Mouse (Mus musculus) testis, adult 2 months (tissue): ENCODE data around the gene Abca2.

ENCODE experiments used
- CTCF ChIP-seq: fragments of 200-500 bp; IDR thresholded peaks from 2 replicates; pipeline ENCODE4 v1.5.1; 2012; ENCODE audit warnings: low read depth, mild to moderate bottlenecking, inconsistent platforms, low read length, moderate library complexity; ENCODE audit not compliant: control insufficient read depth, insufficient read depth, insufficient replicate concordance
- POLR2A ChIP-seq: fragments of 200-500 bp; IDR thresholded peaks from 2 replicates; pipeline ENCODE4 v1.6.1; 2012; ENCODE audit warnings: low read depth, mild to moderate bottlenecking, inconsistent platforms, low read length, moderate library complexity; ENCODE audit not compliant: control insufficient read depth

- TF ChIP-seq CTCF, result peak; percentile 66; the same call in 1 of the 2 replicates
- no peak for TF ChIP-seq POLR2A
Observed at GRCm38 (mm10) chr2:25426721-25427191, 1.7 kb upstream of the Abca2 start.
